Mouse (Mus musculus): ENCODE results near the gene Hdac6.

- TF ChIP-seq CTCF (IDR thresholded peaks at IDR 0.05; ENCODE audit: extremely low read depth, insufficient read depth, insufficient read length, insufficient replicate concordance) (no peak), POLR2A (IDR thresholded peaks at IDR 0.05; ENCODE audit: low read depth, low read length) (no peak)
These were observed 20.6 kb downstream of the Hdac6 start for GRCm38 (mm10) chrX:7927116-7927515.
